Mouse (Mus musculus) spleen, postnatal 14 days (tissue): ENCODE measurements around the gene A930004D18Rik.

ENCODE experiments used
- DNase-seq, 2 experiments: peaks; one replicate each; pipeline ENCODE4 v3.0.0; 2021 to 2022; ENCODE audit warnings: low spot score in 2 of 2

The A930004D18Rik gene

GRCm38 (mm10) chr2:18053243-18053950 is 15.9 kb upstream of the A930004D18Rik start:
- no peak for DNase-seq

DNA sequence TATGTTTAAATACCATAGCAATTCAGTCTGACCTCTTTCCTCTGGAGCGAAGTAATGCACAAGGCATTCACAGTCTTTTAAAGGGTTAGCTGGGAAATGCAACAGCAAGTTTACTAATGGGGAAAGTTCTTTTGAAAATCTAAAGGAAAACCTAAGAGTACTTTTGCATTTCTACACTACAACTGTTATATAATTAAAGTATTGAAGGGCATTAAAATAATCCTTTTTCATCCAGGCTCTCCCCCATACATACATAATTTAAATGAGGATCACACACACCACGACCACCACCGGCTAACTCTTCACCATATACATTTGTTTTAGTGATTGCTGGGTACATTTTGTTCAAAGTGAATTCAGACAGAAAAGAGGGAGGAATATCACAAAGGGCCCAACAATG is 15.0 kb upstream of the A930004D18Rik start:
- no peak for DNase-seq

GRCm38 (mm10) chr2:18051831-18052170 is 14.3 kb upstream of the A930004D18Rik start:
- no peak for DNase-seq

DNA sequence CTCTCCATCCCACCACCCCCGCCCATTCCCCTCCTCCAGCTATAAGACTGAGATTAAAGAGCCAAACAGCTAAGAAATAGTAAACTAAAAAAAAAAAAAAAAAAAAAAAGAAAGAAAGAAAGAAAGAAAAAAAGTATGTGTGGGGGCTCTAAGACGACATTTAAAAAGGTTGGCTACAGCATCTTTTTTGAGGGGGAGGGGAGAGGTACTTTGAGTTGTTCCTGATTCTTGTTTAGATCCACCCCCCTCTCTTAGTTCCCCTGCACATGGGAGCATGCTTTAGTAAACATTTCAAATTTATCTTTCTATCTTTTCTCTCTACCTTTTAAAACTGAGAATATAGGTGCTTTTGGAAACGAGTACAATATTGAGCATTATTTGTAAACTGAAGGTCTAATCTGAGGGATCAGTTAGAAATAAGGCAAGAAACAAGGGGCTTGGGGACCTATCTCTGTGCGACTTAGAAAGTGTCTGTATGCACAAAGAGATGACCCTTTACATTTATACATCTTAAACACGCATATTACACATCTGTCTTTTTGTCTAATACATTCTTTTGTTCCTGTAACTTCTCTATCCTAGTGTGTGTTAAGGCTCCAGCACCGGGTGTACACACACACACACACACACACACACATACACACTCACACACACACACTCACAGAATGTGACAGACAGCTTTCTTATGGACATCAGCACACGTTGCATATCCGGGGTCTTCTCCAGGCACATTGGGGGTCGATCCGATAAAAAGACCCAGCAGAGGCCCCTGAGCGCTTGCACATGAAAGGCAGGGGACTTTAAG is 13.7 kb upstream of the A930004D18Rik start:
- no peak for DNase-seq

DNA sequence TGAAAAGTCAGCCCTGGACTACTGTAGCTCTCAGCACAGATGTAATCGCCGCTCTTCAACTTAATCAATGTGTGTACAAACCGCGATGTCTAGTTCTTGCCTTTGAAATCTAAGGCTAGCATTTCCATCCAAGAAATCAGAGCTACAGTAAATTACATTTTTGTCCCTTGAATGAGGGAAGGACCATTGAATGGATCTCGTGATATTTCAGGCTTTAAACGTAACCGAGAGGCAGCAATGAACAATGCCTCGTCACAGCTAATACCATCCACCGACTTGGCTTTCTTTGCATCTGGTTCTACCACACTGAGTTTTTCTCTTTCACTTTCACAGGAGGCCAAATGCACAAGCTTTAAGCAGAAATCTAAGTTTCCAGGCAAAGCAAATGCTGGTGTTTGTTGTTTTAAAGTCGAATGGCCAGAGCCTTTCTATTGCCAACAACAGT is 13.0 kb upstream of the A930004D18Rik start:
- DNase-seq = no peak

- no peak for DNase-seq
Observed at GRCm38 (mm10) chr2:18050018-18050417, 12.5 kb upstream of the A930004D18Rik start.

DNA sequence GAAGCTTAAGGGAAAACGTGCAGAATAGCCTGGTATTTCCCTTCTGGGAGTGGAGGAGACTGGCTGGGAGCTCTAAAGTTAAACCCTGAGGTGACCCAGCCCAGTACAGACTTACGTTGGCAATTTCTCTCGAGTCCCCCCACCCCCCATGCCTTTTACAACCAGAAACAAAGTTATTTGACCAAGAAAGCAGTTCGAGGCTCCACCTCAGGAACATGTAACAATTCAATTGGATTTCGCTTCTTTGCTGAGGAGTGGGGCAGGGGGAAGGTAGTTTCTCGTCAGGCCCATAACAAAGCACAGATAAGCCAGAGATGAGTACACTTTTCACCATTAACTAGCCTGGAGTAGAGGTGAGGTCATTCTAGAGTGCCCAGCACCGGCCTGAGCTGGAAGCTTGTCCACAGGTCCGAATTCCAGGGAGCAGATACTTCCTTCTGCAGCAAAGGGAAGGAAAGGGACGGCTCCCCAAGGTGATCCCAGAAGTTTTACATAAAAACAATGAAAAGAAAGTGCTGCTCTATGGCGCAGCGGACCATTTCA is 11.8 kb upstream of the A930004D18Rik start:
- no peak for DNase-seq

DNA sequence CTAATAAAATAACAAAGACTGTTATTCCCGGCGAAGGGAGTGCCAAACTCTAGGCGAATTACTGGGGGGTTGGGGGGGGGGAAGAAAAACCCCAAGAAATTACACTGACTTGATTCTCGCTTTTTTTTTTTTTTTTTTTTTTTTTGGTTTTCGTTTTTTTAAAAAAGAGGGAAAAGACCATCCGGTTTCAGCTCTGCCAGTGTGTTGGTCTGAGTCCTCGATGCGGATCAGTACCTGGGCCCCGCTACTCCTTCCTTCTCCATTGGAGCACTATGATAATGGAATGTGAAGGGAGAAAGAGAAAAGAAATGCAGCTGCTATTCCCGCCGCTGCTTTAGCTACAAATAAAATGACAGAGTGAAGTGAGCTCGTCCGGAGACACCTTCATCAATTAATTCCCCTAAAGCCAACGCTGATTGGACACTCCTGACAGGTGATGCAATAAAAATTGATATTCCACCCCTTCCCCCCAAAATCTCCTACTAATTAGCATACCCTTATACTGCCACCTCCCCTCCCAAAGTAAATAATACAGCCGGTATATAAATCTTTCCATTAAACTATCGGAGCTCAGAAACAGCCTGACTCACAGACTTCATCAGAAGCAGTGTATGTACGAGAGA is 11.0 kb upstream of the A930004D18Rik start, which contains the start of gene Skida1:
Gene Skida1, minus strand, starts transcription at position 599 of the 623 bp plus-strand sequence.
- no peak for DNase-seq

DNA sequence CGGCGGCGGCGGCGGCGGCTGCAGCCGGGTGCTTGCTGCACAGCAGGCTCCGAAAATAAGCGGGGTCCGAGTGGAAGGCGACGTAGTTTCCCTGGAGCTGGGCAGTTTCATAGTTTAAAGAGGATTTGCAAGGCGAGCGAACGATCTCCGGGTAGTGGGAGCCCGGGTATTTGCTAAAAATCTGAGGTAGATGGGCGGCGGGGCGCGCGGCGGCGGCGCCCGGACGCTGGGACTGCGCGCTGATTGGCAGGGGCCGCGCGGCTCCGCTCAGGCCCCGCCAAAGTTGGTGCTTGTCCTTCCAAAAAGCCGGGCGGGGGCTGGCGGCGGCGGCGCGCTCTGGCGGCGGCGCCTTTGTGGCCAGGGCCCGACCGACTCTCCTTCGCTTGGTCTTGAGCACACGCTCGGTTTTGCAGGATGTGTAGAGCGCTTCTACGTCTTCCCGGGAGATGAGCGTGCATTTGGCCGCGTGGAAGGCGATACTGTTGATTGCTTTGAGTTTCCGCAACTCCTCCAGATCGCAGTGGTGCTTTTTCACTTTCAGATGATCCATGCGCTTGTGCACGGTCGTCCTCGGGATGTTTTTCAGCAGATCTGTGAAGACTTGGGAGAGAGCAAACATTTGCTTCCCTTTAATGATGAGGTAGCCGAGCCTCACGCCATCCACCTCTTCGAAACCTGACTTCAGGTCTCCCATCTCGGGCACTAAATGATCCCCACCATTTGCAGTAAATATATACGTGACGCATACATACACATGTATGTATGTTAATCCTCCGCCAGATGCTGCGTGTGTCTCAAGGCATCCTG is 10.3 kb upstream of the A930004D18Rik start:
- DNase-seq = peak; percentile 36 to 45

DNA sequence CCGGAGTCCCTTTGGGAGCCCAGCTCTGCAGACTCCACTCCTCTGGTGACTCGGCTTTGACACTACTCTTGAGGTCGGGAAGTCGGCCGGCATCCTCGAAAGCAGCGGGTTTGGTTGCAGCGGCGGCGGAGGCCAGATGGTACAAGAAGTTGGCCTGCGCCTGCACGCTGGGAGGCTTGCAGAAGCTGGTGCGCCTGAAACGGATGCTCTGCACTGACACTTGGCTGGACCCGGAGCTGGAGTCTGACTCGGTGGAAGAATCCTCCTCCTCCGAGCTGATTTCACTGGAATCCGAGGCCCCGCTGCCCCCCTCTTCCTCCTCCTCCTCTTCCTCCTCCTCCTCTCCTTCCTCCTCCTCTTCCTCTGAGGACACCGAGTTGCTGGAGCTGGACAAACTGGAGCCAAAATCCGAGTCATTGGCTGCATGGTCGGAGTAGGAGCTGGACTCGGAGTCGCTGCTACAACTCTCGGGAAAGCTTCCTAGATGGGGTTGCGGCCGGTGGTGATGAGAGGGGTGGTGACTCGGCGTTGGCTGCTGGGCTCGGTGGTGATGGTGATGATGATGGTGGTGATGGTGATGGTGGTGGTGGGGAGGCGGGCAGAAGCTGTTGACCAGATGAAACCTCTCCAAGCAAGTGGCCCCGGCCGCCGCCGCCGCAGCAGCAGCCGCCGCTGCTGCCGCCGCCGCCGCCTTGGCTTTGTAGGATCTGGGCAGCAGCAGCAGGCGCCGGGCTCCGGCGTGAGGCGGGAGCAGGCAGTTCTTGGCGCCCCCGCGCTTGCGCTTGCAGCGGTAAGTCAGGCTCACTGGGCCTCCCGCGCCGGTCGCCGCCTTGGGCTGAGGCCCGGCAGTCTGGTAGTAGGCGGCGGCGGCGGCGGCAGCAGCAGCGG is 9.5 kb upstream of the A930004D18Rik start:
- DNase-seq = peak in 1 of 2 experiments; percentile 40

DNA sequence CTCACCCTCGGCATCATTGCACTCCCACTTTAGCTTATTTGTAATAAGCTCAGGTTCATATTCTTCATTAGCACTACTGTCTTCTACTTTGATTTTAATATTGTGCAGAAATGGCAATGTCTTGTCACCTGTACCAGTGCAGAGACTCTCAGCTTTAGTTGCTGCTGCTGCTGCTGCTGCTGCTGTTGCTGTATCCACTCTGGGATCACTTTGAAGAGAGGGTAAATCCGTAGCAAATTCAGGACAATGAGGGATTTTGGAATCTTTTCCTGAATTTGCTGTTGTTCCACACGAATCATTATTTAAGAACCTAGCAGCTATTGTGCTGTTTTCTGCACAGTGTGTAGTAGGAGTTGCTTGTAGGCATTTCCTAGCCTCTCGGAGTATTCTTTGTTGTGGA is 8.6 kb upstream of the A930004D18Rik start:
- no peak for DNase-seq

- DNase-seq = no peak
Observed at GRCm38 (mm10) chr2:18045781-18046181, 8.2 kb upstream of the A930004D18Rik start.

DNA sequence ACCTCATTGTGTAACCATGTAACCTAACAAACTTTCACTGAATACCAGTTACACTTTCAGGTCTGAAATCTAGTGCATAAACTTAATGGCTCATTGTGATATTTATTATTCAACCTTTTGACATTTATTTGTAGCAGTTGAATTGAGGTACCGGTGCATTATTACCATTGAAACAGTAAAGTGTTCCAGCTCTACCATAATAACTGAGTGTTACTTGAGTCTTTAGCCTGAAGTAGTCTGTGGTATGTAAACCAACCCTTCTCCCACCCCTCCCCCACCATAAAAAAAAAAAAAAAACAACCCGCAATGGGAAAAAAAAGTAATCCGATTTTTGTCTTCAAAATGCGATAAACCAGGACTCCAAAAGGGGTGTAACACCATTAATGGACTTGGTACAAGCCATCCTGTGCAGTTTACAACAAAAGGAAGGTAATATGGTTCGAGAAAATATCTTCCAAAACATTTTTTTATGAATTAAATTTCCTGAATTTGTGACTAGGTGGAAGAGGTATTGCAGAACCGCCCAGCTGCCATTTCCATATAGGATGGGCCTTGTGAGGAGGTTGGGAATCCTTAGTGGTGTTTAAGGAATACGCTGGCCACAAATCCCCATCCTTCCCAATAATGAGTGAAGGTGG is 7.7 kb upstream of the A930004D18Rik start:
- DNase-seq = no peak

- no peak for DNase-seq
Observed at GRCm38 (mm10) chr2:18041199-18041885, 3.8 kb upstream of the A930004D18Rik start.

DNA sequence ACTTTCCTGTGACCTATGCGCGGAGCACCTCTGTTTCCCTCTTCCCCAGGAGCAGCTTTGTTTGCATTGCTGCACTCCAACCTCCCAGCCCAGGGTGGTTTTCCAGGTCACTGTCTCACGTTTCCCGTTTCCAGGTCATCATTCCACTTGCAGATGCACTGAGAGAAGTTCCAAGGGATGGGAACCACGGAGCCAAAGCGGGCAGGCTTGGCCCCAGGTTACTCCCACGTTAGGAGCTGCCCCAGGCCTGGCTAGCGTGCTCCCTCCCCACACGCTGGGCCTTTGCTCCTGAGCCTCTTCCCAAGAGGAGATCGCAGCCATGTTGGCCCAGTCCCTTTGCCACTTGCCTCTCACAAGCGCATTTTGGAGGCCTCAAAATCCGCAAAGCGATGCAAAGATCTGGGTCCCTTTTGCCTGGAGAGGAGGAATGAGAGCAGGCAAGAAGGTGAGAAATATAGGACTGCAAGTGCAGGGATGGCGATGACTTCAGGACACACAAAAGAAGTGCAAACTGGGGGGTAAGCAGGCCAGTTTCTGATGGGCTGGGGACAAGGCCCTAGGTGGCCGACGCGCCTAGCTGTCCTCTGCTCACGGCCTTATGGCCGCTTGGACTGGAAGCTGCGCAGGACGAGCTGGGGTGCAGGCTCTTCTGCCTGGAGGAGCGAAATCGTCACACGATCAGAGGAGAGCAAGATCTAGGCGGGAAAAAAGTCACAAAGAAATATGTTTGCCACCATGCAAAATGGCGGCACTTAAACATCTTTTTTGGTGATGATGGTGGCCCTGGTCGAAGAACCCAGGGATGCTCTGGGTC is 3.0 kb upstream of the A930004D18Rik start:
- DNase-seq = no peak

DNA sequence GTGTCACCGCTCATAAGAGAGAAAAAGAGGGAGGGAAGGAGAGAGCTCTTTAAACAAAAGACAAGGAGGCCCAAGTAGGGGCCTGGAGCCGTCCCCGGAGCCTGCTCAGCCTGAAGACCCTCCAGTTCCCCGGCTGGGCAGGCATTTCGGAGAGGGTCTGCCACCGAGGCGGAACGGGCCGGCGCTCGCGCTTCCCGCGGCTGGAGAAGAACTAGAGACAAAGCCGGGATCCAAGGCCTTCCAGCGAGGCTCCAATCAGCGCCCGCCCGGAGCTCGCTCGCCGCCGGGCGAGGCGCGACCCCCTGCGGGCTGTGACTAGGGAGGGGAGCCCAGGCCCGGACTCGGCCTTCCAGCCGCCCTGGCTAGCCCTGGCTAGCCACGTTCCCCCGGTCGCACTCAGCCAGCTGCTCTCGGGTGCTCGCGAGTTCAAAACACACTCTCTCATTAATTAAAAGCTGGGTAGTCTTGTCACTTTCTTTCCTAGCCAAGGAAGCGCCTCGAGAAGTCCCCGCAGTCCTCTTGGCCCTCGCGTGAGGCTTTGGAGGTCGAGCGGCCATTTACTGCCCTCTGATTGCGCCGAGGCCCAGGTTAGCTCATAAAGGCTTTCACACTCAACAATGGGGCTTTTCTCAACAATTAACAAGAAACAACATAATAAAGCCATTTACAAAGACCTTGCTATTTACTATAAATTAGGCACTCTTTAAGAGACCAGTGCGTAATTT is 2.2 kb upstream of the A930004D18Rik start:
- DNase-seq = no peak

- DNase-seq = no peak
Observed at GRCm38 (mm10) chr2:18038895-18039371, 1.4 kb upstream of the A930004D18Rik start.
